Mouse (Mus musculus): Measurements from ENCODE around the gene Epo.

DNA sequence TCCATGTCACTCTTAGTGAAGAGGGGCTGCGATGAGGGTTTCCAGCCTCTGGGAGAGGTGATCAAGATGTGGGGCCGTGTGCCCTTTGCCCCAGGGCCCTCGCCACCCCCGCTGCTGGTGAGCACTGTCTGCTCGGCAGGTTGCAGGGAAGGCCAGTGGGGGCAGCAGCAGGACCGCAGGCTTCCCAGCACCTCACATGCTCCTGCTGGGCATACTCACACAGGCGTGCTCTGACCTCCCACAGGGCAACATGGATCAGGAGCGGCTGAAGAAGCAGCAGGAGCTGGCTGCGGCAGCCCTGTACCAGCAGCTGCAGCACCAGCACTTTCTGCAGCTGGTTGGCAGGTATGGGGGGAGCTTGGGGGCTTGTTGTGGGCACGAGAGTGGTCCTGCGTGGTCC lies 10.3 kb downstream of the Epo start:
- no peak for TF ChIP-seq POLR2A (IDR thresholded peaks at IDR 0.05; ENCODE audit: low read depth, low read length)
- no peak for TF ChIP-seq CTCF (IDR thresholded peaks at IDR 0.05; ENCODE audit: extremely low read depth, insufficient read depth, insufficient read length, insufficient replicate concordance)

All from spleen, adult 2 months (tissue).